Mouse (Mus musculus): Measurements from ENCODE around the gene Fndc8.
"Not testable (repeated sequence)": the region's sequence is repeated elsewhere in the genome, so short reads cannot be mapped to it uniquely, and the experiment has no call there.

The Fndc8 gene

DNA sequence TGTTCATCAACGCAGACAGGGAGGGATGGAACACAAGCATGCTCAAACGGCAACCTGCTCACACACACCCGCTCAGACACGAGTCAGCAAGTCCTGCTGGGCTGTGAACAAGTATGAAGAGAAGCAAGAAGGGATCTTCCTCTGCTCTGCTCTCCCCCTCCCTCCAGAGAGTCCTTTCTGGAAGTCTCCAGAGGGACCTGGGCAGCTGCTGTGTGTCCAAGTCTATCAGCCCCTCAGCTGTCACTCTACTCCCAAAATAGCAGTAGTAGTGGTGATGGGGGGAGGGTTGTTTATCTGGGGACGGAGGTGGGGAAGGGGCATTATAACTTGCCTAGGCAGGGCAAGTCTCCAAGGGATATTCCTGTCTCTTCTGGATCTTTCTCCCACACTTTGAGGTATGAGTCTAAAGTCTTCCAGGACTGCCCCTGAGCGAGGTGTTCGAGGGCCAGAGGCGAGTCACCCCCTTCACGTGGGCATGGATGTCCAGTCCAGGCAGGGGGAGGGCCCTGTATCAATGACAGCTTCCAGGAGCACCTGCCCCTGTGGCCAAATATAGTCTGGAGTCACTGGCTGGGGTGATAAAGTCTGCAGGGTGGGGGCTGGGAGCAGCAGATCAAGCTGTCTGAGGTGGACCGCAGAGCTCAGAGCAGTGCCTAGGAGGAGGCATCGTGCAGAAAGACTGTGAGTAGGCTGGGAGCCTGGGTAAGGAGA is 18.9 kb downstream of the Fndc8 start:
- DNase-seq (ENCODE audit: low spot score in 2 of 2): no peak

DNA sequence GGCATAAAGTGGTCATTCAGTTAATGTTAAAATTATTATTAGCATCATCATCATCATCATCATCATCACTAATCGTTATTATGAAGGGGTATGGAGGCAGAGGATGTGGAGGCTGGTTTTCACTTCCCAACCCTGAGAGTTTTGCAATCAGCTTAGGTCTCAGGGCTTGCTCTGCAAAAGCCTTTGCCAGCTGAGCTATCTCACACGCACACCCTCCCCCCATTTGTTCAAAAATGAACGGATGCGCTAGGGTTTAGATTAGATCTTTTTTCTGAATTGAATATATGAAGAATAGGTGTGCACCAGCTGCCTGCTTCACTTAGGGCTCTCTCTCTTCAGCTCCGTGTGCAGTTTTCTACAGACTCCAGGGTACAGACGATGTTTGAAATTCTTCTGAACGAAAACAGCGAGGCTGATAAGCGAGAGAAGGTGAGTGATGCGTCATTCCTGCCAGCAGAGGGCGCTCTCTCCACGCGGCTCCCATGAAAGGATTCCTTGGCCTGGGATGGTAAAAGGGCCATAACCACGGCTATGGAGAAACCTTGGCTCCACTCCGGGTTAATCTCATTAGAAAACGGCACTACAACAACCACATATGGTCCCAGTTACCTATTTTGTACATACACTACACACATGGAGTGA is 22.9 kb downstream of the Fndc8 start:
- DNase-seq (ENCODE audit: low spot score in 2 of 2): peak; percentile 59 to 89

DNA sequence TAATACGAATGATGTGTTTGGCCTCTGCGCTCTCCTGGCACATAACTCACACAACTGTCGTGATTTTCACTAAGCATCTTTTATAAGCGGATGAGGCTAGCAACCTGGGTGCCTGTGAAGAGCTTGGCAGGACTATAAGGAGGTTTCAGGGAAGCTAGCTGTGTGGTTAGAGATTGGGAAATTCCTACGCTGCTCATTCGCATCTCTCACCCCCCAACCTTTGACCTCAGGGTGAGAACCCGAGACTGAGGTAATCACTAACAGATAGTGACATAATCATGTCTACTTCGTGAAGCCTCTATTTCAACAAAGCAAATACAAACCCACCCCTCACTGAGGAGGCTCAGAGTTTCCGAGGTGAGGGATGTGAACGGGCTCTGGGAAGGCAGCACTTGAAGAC is 28.8 kb downstream of the Fndc8 start:
- no peak for DNase-seq (ENCODE audit: low spot score in 2 of 2)

DNA sequence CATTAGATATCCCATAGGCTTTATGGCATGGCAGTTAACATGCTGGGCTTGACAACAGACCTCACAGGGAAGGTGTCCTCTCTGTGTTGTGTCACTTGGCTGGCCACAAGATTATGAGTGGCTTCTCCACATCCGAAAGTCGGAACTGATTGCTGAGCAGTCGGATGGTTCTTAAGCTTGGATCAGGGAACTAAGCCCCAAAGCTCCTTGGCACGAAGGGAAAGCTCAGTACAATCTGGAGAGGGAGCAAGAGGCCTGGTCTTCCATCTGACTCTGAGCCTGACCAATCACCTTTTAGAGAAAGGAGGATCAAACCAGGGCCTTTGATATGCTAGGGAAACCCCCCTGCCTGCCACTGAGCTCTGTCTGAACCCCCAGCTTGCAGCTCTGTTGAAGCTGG is 29.8 kb downstream of the Fndc8 start:
- DNase-seq (ENCODE audit: low spot score in 2 of 2): no peak

DNA sequence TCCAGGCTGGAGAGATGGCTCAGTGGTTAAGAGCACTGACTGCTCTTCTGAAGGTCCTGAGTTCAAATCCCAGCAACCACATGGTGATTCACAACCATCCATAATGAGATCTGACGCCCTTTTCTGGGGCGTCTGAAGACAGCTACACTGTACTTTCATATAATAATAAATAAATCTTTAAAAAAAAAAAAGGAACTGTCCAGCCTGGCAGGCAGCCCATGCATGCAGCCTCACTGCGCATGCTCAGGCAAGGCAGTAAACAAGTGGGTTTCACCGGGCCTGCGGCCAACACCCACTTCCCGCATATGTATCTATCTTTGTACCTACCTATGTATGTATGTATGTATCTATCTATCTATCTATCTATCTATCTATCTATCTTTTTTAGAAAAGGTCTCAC is 32.0 kb downstream of the Fndc8 start:
- not testable (repeated sequence) for DNase-seq (ENCODE audit: low spot score in 2 of 2)

DNA sequence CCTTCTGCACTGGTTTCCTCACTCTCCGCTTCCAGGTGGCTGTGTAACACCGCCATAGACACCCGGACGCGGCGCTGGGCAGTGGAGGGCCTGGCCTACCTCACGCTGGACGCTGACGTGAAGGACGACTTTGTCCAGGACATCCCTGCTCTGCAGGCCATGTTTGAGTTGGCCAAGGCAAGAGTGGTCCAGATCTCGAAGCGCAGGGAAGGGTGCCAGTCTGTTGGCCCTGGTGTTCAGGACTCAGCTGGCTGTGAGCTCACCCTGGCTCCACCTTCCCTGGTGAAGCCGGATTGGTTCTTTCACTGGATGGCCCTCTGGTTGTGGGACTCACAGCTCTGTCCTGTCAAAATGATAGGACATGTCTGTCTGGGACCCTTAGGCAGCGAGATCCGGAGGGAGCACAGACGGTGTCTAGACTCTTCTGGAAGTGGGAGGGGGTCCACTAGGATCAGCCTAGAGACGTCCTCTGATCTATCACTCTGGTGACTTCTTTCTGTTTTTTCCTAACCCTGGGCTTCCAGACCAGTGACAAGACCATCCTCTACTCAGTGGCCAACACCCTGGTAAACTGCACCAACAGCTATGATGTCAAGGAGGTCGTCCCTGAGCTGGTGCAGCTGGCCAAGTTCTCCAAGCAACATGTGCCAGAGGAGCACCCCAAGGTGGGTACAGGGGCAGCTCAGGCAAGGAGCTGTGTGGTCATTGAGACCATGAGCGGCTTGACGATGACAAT is 37.1 kb downstream of the Fndc8 start:
- DNase-seq (ENCODE audit: low spot score in 2 of 2): no peak

DNA sequence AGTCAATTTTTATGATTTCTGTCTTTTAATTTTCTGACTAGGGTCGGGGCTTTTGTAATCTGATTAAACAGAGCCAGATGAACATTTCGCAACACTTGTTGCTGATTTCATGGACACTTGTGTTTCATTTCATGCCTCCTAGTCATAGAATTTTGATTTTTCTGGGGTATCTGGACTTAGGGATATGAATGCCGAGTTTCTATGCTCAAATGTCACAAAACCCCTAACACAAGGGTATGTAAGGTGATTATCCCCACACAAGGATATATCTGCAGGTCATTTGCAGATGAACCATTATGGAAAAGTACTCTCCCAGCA is 37.7 kb downstream of the Fndc8 start:
- DNase-seq (ENCODE audit: low spot score in 2 of 2): no peak

DNA sequence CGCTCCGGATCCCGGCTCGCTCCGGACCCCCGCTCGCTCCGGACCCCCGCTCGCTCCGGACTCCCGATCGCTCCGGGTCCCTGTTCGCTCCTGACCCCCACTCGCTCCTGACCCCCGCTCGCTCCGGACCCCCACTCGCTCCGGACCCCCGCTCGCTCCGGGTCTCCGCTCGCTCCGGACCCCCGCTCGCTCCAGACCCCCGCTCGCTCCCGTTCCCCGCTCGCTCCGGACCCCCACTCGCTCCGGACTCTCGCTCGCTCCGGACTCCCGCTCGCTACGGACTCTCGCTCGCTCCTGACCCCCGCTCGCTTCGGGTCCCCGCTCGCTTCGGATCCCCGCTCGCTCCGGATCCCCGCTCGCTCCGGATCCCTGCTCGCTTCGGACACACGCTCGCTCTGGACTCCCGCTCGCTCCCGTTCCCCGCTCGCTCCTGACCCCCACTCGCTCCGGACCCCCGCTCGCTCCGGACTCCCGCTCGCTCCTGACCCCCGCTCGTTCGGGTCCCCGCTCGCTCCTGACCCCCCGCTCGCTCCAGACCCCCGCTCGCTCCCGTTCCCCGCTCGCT is 38.5 kb downstream of the Fndc8 start:
- DNase-seq (ENCODE audit: low spot score in 2 of 2): not testable (repeated sequence)

DNA sequence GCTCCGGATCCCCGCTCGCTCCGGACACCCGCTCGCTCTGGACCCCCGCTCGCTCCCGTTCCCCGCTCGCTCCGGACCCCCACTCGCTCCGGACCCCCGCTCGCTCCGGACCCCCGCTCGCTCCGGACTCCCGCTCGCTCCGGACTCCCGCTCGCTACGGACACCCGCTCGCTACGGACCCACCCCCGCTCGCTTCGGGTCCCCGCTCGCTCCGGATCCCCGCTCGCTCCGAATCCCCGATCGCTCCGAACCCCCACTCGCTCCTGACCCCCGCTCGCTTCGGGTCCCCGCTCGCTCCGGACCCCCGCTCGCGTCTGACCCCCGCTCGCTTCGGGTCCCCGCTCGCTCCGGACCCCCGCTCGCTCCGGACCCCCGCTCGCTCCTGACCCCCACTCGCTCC is 39.2 kb downstream of the Fndc8 start:
- DNase-seq (ENCODE audit: low spot score in 2 of 2): not testable (repeated sequence)

DNA sequence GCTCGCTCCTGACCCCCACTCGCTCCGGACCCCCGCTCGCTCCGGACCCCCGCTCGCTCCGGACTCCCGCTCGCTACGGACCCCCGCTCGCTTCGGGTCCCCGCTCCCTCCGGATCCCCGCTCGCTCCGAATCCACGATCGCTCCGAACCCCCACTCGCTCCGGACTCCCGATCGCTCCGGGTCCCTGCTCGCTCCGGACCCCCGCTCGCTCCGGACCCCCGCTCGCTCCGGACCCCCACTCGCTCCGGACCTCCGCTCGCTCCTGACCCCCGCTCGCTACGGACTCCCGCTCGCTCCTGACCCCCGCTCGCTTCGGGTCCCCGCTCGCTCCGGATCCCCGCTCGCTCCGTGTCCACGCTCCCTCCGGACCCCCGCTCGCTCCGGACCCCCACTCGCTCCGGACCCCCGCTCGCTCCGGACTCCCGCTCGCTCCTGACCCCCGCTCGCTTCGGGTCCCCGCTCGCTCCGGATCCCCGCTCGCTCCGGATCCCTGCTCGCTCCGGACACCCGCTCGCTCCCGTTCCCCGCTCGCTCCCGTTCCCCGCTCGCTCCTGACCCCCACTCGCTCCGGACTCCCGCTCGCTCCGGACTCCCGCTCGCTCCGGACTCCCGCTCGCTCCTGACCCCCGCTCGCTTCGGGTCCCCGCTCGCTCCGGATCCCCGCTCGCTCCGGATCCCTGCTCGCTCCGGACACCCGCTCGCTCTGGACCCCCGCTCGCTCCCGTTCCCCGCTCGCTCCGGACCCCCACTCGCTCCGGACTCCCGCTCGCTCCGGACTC is 39.9 kb downstream of the Fndc8 start:
- not testable (repeated sequence) for DNase-seq (ENCODE audit: low spot score in 2 of 2)

DNA sequence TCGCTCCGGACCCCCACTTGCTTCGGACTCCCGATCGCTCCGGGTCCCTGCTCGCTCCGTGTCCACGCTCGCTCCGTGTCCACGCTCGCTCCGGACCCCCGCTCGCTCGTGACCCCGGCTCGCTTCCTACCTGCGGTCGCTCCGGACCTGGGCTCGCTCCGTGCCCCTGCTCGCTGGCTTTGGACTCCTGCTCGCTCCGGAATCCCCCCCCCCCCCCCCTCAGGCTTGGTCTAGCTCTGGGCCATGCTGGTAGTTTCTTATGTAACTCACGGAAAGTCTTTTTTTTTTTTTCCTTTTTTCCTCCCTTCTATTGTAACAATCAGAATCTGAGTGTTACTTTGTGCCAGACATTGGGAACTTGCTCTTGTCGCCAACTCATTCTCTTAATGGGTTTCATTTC is 41.3 kb downstream of the Fndc8 start:
- no peak for DNase-seq (ENCODE audit: low spot score in 2 of 2)

DNA sequence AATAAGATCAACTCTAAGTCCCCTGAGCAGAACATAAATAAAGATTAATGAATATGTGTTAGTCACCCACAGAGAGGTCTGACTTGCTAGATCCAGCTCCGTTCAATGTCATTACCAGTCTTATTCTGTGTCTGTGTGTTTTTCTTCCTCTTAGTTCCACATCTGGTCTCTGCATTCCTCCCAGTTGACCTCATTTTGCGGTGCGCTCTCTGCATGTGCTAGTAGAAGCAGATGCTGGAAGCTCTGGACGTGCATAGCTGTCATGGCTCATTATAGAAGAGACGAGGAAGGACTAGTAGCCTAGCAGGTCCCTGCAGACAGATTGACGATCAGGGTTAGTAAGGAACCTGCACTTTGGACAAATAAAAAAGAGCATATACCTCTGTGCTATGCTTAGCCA is 51.4 kb downstream of the Fndc8 start:
- no peak for DNase-seq (ENCODE audit: low spot score in 2 of 2)

DNA sequence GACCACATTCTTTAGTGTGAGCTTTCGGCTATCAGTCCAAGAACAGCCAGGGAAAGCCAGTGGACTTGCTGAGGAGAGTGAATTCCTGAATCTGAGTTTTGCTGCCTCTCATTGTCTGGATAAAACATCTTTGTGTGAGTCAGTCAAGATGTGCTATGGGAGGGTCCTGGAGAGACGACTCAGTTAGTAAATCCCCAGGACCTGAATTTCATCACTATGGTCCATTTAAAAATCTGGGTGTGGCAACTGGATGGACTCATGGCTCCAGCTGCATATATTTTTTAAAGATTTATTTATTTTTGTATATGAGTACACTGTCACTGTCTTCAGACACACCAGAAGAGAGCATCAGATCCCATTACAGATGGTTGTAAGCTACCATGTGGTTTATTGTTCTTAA is 53.7 kb downstream of the Fndc8 start:
- no peak for DNase-seq (ENCODE audit: low spot score in 2 of 2)

DNA sequence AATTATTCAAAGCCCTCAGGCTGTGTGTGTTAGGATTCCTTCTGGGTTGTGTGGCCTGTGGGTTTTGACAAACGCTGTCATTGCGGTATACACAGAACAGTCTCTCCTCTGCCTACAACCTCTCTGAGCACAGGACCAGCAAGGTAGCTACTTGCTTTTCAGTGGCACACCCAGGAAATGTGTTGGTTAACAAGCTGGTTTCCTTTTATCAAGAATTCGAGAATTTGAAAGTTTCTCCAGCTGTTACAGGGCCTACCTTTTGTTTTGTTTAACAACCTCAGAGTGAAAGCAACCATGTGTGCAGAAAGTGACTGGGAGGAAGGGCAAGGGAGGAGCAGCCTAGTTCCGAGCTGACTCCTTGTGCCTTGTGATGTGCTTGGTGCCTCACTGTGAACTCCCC is 55.5 kb downstream of the Fndc8 start:
- DNase-seq (ENCODE audit: low spot score in 2 of 2): no peak

DNA sequence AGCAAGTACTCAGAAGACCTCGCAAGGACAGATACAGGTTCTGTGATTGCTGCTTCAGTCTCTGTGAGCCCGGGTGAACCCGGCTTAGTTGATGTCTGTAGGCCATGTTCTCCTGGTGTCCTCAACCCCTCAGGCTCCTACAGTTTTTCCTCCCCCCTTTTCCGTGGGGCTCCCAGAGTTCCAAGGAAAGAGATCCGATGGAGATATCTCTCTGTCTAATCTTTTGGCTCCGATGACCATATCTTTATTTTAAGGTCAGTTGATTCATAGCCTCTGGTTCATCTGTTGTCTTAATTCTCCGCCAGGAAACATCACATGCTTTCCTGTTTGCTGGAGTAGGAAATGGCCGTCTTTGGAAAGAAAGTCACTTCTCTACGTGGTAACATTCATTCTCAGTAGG is 57.1 kb downstream of the Fndc8 start:
- DNase-seq (ENCODE audit: low spot score in 2 of 2): no peak

Measured in spleen, postnatal 4 days (tissue).